Mouse (Mus musculus) frontal cortex, adult 2 months (tissue): ENCODE data around the gene Izumo2. TPM values are rescaled to one million over a fixed set of nuclear protein-coding genes. Genes with fewer than 3 reads are reported as not detected.
"Not testable (repeated sequence)": the region's sequence is repeated elsewhere in the genome, so short reads cannot be mapped to it uniquely, and the experiment has no call there.

Experiments used
- DNase-seq, 2 experiments: peaks; one replicate each; pipeline ENCODE4 v3.0.0; 2022; ENCODE audit warnings: low spot score in 1 of 2; ENCODE audit errors: extremely low spot score in 1 of 2
- polyA plus RNA-seq: library from polyadenylated mRNA; depleted of rRNA; stranded (reverse); fragments of >200 nt; gene quantifications from 2 replicates; pipeline ENCODE4 v1.2.3, GENCODE M21; 2012; rRNA removed

Izumo2 gene
- polyA plus RNA-seq, 1 experiment = not detected

DNA sequence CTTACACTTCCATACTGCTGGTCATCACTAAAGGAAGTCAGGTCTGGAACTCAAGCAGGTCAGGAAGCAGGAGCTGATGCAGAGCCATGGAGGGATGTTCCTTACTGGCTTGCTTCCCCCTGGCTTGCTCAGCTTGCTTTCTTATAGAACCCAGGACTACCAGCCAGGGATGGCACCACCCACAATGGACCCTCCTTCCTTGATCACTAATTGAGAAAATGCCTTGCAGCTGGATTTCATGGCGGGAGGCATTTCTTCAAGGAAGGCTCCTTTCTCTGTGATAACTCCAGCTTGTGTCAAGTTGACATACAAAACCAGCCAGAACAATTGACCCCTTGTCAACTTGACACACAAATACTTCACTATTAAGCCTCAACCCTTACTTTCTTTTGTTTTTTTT lies 42.4 kb downstream of the Izumo2 start, which contains the start of gene Zfp473:
Gene Zfp473, minus strand, starts transcription at position 101 of the 400 bp plus-strand sequence.
- not testable (repeated sequence) for DNase-seq

DNA sequence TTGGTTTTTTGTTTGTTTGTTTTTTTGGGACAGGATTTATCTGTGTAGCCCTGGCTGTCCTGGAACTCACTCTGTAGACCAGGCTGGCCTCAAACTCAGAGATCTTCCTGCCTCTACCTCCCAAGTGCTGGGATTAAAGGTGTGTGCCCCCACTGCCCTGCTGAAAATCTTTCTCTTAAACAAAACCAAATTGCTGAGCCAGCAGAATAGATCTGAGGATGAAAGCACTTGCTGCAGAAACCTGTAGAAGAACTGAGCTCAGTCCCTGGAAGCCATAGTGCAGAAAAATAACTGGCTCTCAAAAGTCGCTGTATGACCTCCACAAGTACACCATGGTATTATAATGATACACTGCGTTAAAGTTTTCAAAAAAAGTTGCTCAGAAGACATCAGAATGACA lies 48.6 kb downstream of the Izumo2 start:
- no peak for DNase-seq

DNA sequence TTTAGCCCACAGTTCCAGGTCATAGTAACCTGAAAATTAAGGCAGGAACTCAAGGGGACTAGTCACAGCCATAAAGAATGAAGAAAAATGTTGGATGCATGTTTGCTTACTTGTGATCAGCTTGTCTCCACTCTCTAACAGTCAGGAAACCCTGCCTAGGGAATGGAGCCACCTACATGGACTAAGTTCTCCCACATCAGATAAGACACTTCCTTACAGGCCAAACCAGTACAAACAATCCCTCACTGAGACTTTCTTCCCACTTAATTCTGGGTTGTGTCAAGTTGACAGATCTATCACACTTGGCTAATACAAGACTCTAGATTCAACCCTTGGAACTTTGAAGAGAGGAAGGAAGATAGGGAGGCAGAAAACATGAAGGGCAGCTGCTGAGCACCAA lies 51.8 kb downstream of the Izumo2 start:
- no peak for DNase-seq

DNA sequence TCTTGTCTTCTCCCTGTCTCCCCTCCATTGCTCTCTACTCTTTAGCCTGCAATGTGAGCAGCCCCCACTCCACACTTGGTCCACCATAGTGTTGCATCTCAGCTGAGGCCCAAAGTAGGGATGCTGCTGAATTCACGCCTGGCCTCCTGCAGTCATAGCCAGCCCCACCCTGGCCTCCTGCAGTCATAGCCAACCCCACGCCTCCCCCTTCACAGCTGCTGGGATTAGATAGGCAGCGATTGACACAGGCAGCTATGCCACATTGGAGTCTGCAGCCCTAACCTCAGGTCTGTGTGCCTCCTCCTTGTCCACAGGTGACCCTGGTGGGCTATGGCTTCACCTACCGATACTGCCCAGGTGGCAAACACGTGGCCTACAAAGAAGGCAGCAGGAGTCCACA lies 59.6 kb downstream of the Izumo2 start:
- DNase-seq = no peak

Other genes with a start within 250 kb of the Izumo2 start
- 12.2 and 14.4 TPM in 2 replicates for gene Aspdh, start 243.4 kb upstream of the Izumo2 start, polyA plus RNA-seq
- gene Josd2, start 240.8 kb upstream of the Izumo2 start, polyA plus RNA-seq = 169 and 184 TPM in 2 replicates
- gene Emc10, start 212.2 kb upstream of the Izumo2 start, polyA plus RNA-seq = 252 and 282 TPM in 2 replicates
- 27.3 and 33.6 TPM in 2 replicates for gene Fam71e1, start 212.2 kb upstream of the Izumo2 start, polyA plus RNA-seq
- gene Mybpc2, start 184.1 kb upstream of the Izumo2 start, polyA plus RNA-seq = 0.11 and 0.12 TPM in 2 replicates
- gene Spib, start 176.7 kb upstream of the Izumo2 start, polyA plus RNA-seq = 0.08 and 0.11 TPM in 2 replicates
- gene Pold1, start 159.9 kb upstream of the Izumo2 start, polyA plus RNA-seq = 14.9 and 15.3 TPM in 2 replicates
- 82.9 and 90.2 TPM in 2 replicates for gene Nr1h2, start 154.8 kb upstream of the Izumo2 start, polyA plus RNA-seq
- 0.40 and 0.54 TPM in 2 replicates for gene Napsa, start 136.4 kb upstream of the Izumo2 start, polyA plus RNA-seq
- gene Kcnc3, start 118.1 kb upstream of the Izumo2 start, polyA plus RNA-seq = 47.9 and 49.9 TPM in 2 replicates
- gene Myh14, start 37.9 kb upstream of the Izumo2 start, polyA plus RNA-seq = 17.5 and 18.6 TPM in 2 replicates
- 33.9 and 38.2 TPM in 2 replicates for gene Vrk3, start 39.7 kb downstream of the Izumo2 start, polyA plus RNA-seq
- gene Zfp473, start 42.3 kb downstream of the Izumo2 start, polyA plus RNA-seq = 0.55 and 0.62 TPM in 2 replicates
- 29.1 and 29.3 TPM in 2 replicates for gene Nup62, start 107.3 kb downstream of the Izumo2 start, polyA plus RNA-seq
- gene Il4i1, start 107.6 kb downstream of the Izumo2 start, polyA plus RNA-seq = 1.3 and 2.2 TPM in 2 replicates
- gene Atf5, start 107.9 kb downstream of the Izumo2 start, polyA plus RNA-seq = 24.2 and 35.6 TPM in 2 replicates
- gene Akt1s1, start 140.2 kb downstream of the Izumo2 start, polyA plus RNA-seq = 87.0 and 108 TPM in 2 replicates
- gene Tbc1d17, start 140.3 kb downstream of the Izumo2 start, polyA plus RNA-seq = 84.3 and 106 TPM in 2 replicates
- gene Pnkp, start 148.4 kb downstream of the Izumo2 start, polyA plus RNA-seq = 42.3 and 44.9 TPM in 2 replicates
- 408 and 469 TPM in 2 replicates for gene Ptov1, start 161.0 kb downstream of the Izumo2 start, polyA plus RNA-seq
- 123 and 130 TPM in 2 replicates for gene Med25, start 184.0 kb downstream of the Izumo2 start, polyA plus RNA-seq
- gene Fuz, start 187.3 kb downstream of the Izumo2 start, polyA plus RNA-seq = 30.4 and 32.4 TPM in 2 replicates
- gene Ap2a1, start 220.8 kb downstream of the Izumo2 start, polyA plus RNA-seq = 216 and 254 TPM in 2 replicates
- 1.4 TPM in 2 replicates for gene Tsks, start 234.5 kb downstream of the Izumo2 start, polyA plus RNA-seq